Mouse (Mus musculus) hindbrain, embryonic 16.5 days (tissue): ENCODE data around the gene Mgst3. TPM values are rescaled to one million over a fixed set of nuclear protein-coding genes. Genes with fewer than 3 reads are reported as not detected.

Experiments used
- ATAC-seq: fragments of 200-750 bp; cut with Nextera tagmentation; 2 replicates; pipeline ENCODE4 v1.8.0; 2017; ENCODE audit warnings: moderate TSS enrichment, moderate library complexity
- H3K27ac ChIP-seq: fragments of 300-500 bp; sonication (generic); 2 replicates; pipeline ENCODE4 v1.5.1; 2014; ENCODE audit warnings: low read depth, mild to moderate bottlenecking, control low read depth, low read length, moderate library complexity
- H3K27me3 ChIP-seq: fragments of 300-500 bp; sonication (generic); replicated peaks from 2 replicates; pipeline ENCODE4 v1.6.1; 2014; ENCODE audit warnings: low read length; ENCODE audit not compliant: control insufficient read depth, insufficient read depth
- H3K36me3 ChIP-seq: fragments of 300-500 bp; sonication (generic); 2 replicates; pipeline ENCODE4 v1.6.1; 2014; ENCODE audit warnings: mild to moderate bottlenecking, low read length, moderate library complexity, mixed read lengths; ENCODE audit not compliant: control insufficient read depth, insufficient read depth
- H3K4me1 ChIP-seq: fragments of 300-500 bp; sonication (generic); 2 replicates; pipeline ENCODE4 v1.6.1; 2014; ENCODE audit warnings: low read depth, low read length; ENCODE audit not compliant: control insufficient read depth, insufficient read depth
- H3K4me2 ChIP-seq: fragments of 300-500 bp; sonication (generic); 2 replicates; pipeline ENCODE4 v1.6.1; 2014; ENCODE audit warnings: mild to moderate bottlenecking, low read length, control low read depth, moderate library complexity
- H3K4me3 ChIP-seq: fragments of 300-500 bp; sonication (generic); 2 replicates; pipeline ENCODE4 v1.5.1; 2014; ENCODE audit warnings: mild to moderate bottlenecking, low read length, control low read depth, moderate library complexity
- H3K9ac ChIP-seq: fragments of 300-500 bp; sonication (generic); 2 replicates; pipeline ENCODE4 v1.6.1; 2014; ENCODE audit warnings: low read depth, mild to moderate bottlenecking, control low read depth, low read length, moderate library complexity
- H3K9me3 ChIP-seq: fragments of 300-500 bp; sonication (generic); 2 replicates; pipeline ENCODE4 v1.6.1; 2014; ENCODE audit warnings: mild to moderate bottlenecking, low read length, moderate library complexity; ENCODE audit not compliant: control insufficient read depth
- WGBS: fragments of 180-500 bp; shearing (Covaris S2); extraction: QIAGEN DNeasy Blood & Tissue Kit; methylation state at CpG from one replicate; pipeline ENCODE4 v1.1.7; 2014; 5-methylcytosine and 5-hydroxymethylcytosine counted together
- polyA plus RNA-seq: library from polyadenylated mRNA; unstranded; fragments of >200 nt; fragmentation: Nextera tagmentation; extraction: Ambion mirVana; gene quantifications from 2 replicates; pipeline ENCODE4 v1.2.1, GENCODE M21; 2015

The Mgst3 gene
- polyA plus RNA-seq, 1 experiment from 2014 or later = 237 TPM

DNA sequence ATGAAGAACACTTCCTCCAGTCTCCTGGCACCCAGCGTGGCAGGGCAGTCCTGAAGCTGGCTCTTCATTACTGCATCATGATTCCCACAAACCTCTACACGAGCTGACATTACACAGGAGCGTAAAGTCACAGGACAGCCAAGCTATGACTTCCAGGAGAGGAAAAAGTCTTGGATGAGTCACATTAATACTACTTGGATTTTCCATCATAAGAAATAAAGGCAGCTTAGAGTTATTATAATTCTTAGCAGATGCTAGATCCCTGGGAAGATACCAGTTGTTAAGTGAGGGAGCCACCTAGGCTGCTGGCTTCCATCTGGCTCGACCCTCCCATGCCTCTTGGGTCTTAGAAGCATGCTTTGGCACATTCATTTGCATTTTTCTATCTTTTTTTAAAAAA, 3.3 kb downstream of the Mgst3 start:
- H3K9me3 ChIP-seq = no peaks in the 10 kb centered on the region
- H3K4me1 ChIP-seq = peaks cover 6% of the 10 kb centered on the region
- H3K27me3 ChIP-seq = no peaks in the 10 kb centered on the region
- 77% methylated on average over 4 of the region's 4 CpGs for WGBS
- no peak overlapping the region for H3K4me3 ChIP-seq
- H3K4me2 ChIP-seq = no peak overlapping the region
- no peak for ATAC-seq
- no peaks in the 10 kb centered on the region for H3K36me3 ChIP-seq
- no peak overlapping the region for H3K9ac ChIP-seq
- no peak overlapping the region for H3K27ac ChIP-seq

DNA sequence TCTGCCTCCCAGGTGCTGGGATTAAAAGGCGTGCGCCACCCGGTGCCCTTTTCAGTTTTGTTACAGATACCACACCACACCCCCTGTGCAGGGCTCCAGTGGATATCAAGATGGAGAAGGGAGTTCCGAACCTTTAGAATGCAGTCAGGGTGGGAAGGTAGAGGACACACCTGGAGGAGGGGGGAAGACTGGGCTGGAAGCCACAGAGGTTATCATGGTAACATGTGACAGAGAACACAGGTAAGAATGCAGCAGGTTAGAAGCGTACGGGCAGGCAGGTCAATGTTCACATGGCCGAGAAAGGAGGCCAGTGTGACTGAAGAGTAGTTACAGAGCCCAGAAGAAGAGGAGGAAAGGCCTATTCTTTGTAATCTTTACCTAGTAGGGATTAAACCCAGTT, 4.1 kb downstream of the Mgst3 start:
- WGBS = 93% methylated on average over 7 of the region's 7 CpGs
- ATAC-seq = no peak

GRCm38 (mm10) chr1:167388571-167388970, 5.1 kb downstream of the Mgst3 start:
- no peaks in the 10 kb centered on the region for H3K9me3 ChIP-seq
- no peak overlapping the region for H3K4me2 ChIP-seq
- WGBS = 78% methylated on average over 6 of the region's 6 CpGs
- no peak overlapping the region for H3K27ac ChIP-seq
- H3K4me1 ChIP-seq = peaks cover 6% of the 10 kb centered on the region
- no peak overlapping the region for H3K4me3 ChIP-seq
- H3K36me3 ChIP-seq = no peaks in the 10 kb centered on the region
- H3K9ac ChIP-seq = no peak overlapping the region
- no peak for ATAC-seq
- H3K27me3 ChIP-seq = no peaks in the 10 kb centered on the region

More for the DNA sequence above, 4.1 kb downstream of the Mgst3 start:
- Histone ChIP-seq H3K27ac (no peak overlapping the region), H3K9ac (no peak overlapping the region), H3K9me3 (no peaks in the 10 kb centered on the region), H3K27me3 (no peaks in the 10 kb centered on the region), H3K4me3 (no peak overlapping the region), H3K36me3 (no peaks in the 10 kb centered on the region), H3K4me2 (no peak overlapping the region), H3K4me1 (peaks cover 6% of the 10 kb centered on the region)

- H3K9ac ChIP-seq = no peak overlapping the region
- no peak for ATAC-seq
- H3K4me1 ChIP-seq = peaks cover 3% of the 10 kb centered on the region
- no peak overlapping the region for H3K4me2 ChIP-seq
- H3K36me3 ChIP-seq = no peaks in the 10 kb centered on the region
- WGBS = 85% methylated on average over 3 of the region's 3 CpGs
- no peaks in the 10 kb centered on the region for H3K27me3 ChIP-seq
- H3K4me3 ChIP-seq = no peak overlapping the region
- H3K9me3 ChIP-seq = no peaks in the 10 kb centered on the region
- no peak overlapping the region for H3K27ac ChIP-seq
Measured at GRCm38 (mm10) chr1:167387796-167388195, 5.8 kb downstream of the Mgst3 start.

DNA sequence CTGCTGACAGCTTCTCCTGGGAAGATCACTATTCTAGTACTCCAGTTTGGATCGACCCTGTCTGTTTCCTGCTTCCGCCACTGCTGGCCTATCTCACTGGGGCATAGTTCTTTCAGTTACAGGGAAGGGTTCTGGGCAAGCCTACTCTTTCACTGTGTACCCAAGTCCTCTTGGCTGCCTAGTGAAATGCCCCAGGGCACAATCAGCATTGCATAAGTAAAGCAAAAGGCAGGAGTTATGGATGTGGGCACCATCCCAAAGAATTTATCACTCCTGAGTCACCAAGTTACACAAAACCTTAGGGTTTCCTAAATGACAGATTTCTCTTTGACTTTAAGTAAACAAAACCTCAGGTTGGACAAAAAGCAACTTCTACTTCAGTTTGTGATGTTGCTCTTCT, 6.3 kb downstream of the Mgst3 start:
- no peak for ATAC-seq
- no peaks in the 10 kb centered on the region; the same call in 1 of the 2 replicates for H3K4me1 ChIP-seq
- H3K4me3 ChIP-seq = no peak overlapping the region
- no peaks in the 10 kb centered on the region for H3K9me3 ChIP-seq
- H3K9ac ChIP-seq = no peak overlapping the region
- 83% methylated on average over 2 of the region's 2 CpGs for WGBS
- no peak overlapping the region for H3K4me2 ChIP-seq
- H3K27ac ChIP-seq = no peak overlapping the region
- H3K36me3 ChIP-seq = no peaks in the 10 kb centered on the region
- no peaks in the 10 kb centered on the region for H3K27me3 ChIP-seq

GRCm38 (mm10) chr1:167386466-167386865, 7.2 kb downstream of the Mgst3 start:
- no peaks in the 10 kb centered on the region for H3K4me1 ChIP-seq
- no peak overlapping the region for H3K4me3 ChIP-seq
- H3K4me2 ChIP-seq = no peak overlapping the region
- no peaks in the 10 kb centered on the region for H3K27me3 ChIP-seq
- H3K9ac ChIP-seq = no peak overlapping the region
- no peaks in the 10 kb centered on the region for H3K9me3 ChIP-seq
- ATAC-seq = no peak
- no peak overlapping the region for H3K27ac ChIP-seq
- WGBS = 51% methylated on average over 2 of the region's 2 CpGs
- no peaks in the 10 kb centered on the region for H3K36me3 ChIP-seq

DNA sequence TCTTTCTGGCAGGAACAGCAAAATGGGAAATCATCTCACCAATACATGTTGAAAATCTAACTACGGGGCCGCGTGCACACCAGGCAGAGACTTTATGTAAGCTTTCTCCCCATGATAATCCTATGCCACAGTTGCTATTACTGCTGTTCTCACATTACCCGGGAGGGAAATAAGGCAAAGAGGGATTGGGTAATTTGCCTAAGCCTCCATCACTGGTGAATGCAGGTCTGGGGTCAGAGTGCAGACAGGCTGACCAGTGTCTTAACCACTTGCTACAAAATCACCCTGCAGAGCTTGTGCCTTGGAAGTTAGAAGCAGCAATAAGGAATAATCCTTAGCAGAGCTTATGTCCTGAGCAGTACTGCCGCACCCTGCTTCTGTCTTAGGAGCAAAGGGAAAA, 8.0 kb downstream of the Mgst3 start:
- H3K27me3 ChIP-seq = no peaks in the 10 kb centered on the region
- no peaks in the 10 kb centered on the region for H3K9me3 ChIP-seq
- H3K4me1 ChIP-seq = no peaks in the 10 kb centered on the region
- ATAC-seq = no peak
- no peaks in the 10 kb centered on the region for H3K36me3 ChIP-seq
- no peak overlapping the region for H3K27ac ChIP-seq
- H3K4me3 ChIP-seq = no peak overlapping the region
- no peak overlapping the region for H3K9ac ChIP-seq
- 80% methylated on average over 5 of the region's 5 CpGs for WGBS
- no peak overlapping the region for H3K4me2 ChIP-seq

GRCm38 (mm10) chr1:167385211-167385610, 8.4 kb downstream of the Mgst3 start:
- no peak overlapping the region for H3K9ac ChIP-seq
- H3K4me2 ChIP-seq = no peak overlapping the region
- no peaks in the 10 kb centered on the region for H3K27me3 ChIP-seq
- H3K4me1 ChIP-seq = no peaks in the 10 kb centered on the region
- no peaks in the 10 kb centered on the region for H3K9me3 ChIP-seq
- H3K27ac ChIP-seq = no peak overlapping the region
- no peak for ATAC-seq
- 94% methylated on average over 2 of the region's 2 CpGs for WGBS
- no peak overlapping the region for H3K4me3 ChIP-seq
- no peaks in the 10 kb centered on the region for H3K36me3 ChIP-seq

- ATAC-seq = no peak
- Histone ChIP-seq H3K9me3 (no peaks in the 10 kb centered on the region), H3K36me3 (no peaks in the 10 kb centered on the region), H3K27ac (no peak overlapping the region), H3K4me3 (no peak overlapping the region), H3K27me3 (no peaks in the 10 kb centered on the region), H3K9ac (no peak overlapping the region), H3K4me2 (no peak overlapping the region), H3K4me1 (no peaks in the 10 kb centered on the region)
- 83% methylated on average over 3 of the region's 3 CpGs for WGBS
Measured at GRCm38 (mm10) chr1:167384156-167384555, 9.5 kb downstream of the Mgst3 start.

DNA sequence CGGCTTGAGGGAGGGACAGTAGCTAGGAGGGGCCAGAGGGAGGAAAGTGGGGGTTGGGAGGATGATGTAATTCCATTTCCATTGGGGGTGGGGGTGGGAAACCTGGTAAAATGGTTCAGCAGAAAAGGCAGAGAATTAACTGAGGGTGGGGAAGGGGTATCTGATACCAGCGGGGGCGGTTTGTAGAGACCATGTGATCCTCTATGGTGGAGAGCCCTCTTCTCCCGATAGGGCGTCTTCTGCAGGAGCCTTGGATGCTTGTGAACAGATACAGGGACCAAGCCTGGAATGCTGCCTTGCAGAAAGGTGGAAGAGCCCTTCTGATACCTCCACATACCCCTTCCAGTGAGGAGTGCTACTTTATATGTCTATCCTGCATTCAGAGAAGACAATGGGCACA, 10.5 kb downstream of the Mgst3 start:
- no peaks in the 10 kb centered on the region for H3K36me3 ChIP-seq
- no peak overlapping the region for H3K27ac ChIP-seq
- no peak overlapping the region for H3K4me2 ChIP-seq
- no peaks in the 10 kb centered on the region for H3K27me3 ChIP-seq
- H3K4me3 ChIP-seq = no peak overlapping the region
- no peaks in the 10 kb centered on the region for H3K9me3 ChIP-seq
- 83% methylated on average over 5 of the region's 5 CpGs for WGBS
- no peaks in the 10 kb centered on the region for H3K4me1 ChIP-seq
- ATAC-seq = no peak
- H3K9ac ChIP-seq = no peak overlapping the region
